Mouse (Mus musculus) neural tube, embryonic 11.5 days (tissue): ENCODE measurements around the gene Hs6st2. TPM values are rescaled to one million over a fixed set of nuclear protein-coding genes. Genes with fewer than 3 reads are reported as not detected.

Source experiments
- ATAC-seq: fragments of 200-750 bp; cut with Nextera tagmentation; 2 replicates; pipeline ENCODE4 v1.8.0; 2017; ENCODE audit warnings: moderate number of reproducible peaks, mild to moderate bottlenecking, moderate TSS enrichment, moderate library complexity; ENCODE audit not compliant: insufficient read depth, low FRiP score, low TSS enrichment
- DNase-seq: peaks from one replicate; pipeline ENCODE4 v3.0.0-alpha.2; 2015; ENCODE audit warnings: low spot score
- H3K27ac ChIP-seq: fragments of 300-500 bp; sonication (generic); 2 replicates; pipeline ENCODE4 v1.5.1; 2014; ENCODE audit warnings: low read depth, mild to moderate bottlenecking, low read length
- H3K27me3 ChIP-seq: fragments of 300-500 bp; sonication (generic); 2 replicates; pipeline ENCODE4 v1.6.1; 2014; ENCODE audit warnings: mild to moderate bottlenecking, low read length, mixed read lengths; ENCODE audit not compliant: control insufficient read depth, insufficient read depth
- H3K36me3 ChIP-seq: fragments of 300-500 bp; sonication (generic); 2 replicates; pipeline ENCODE4 v1.6.1; 2014; ENCODE audit warnings: mild to moderate bottlenecking, low read length, moderate library complexity, mixed read lengths; ENCODE audit not compliant: control insufficient read depth, insufficient read depth
- H3K4me1 ChIP-seq: fragments of 300-500 bp; sonication (generic); 2 replicates; pipeline ENCODE4 v1.6.1; 2014; ENCODE audit warnings: low read length, mixed read lengths; ENCODE audit not compliant: control insufficient read depth, insufficient read depth
- H3K4me2 ChIP-seq: fragments of 300-500 bp; sonication (generic); 2 replicates; pipeline ENCODE4 v1.6.1; 2014; ENCODE audit warnings: low read depth, mild to moderate bottlenecking, moderate library complexity
- H3K4me3 ChIP-seq: fragments of 300-500 bp; sonication (generic); 2 replicates; pipeline ENCODE4 v1.5.1; 2014; ENCODE audit warnings: low read depth, low read length
- H3K9ac ChIP-seq: fragments of 300-500 bp; sonication (generic); 2 replicates; pipeline ENCODE4 v1.6.1; 2014; ENCODE audit warnings: mild to moderate bottlenecking, low read length
- H3K9me3 ChIP-seq: fragments of 300-500 bp; sonication (generic); 2 replicates; pipeline ENCODE4 v1.6.1; 2016; ENCODE audit warnings: low read length; ENCODE audit not compliant: control insufficient read depth
- WGBS: fragments of 180-500 bp; shearing (Covaris S2); extraction: QIAGEN DNeasy Blood & Tissue Kit; methylation state at CpG from one replicate; pipeline ENCODE4 v1.1.7; 2014; 5-methylcytosine and 5-hydroxymethylcytosine counted together
- polyA plus RNA-seq: library from polyadenylated mRNA; unstranded; fragments of >200 nt; fragmentation: Nextera tagmentation; extraction: Ambion mirVana; gene quantifications from 2 replicates; pipeline ENCODE4 v1.2.1, GENCODE M21; 2014

Gene Hs6st2
- polyA plus RNA-seq, 1 experiment from 2014 or later, result 16.8 TPM

- Histone ChIP-seq H3K4me2 (no peak overlapping the region), H3K9ac (no peak overlapping the region), H3K27ac (no peak overlapping the region), H3K9me3 (no peaks in the 10 kb centered on the region), H3K36me3 (no peaks in the 10 kb centered on the region), H3K4me3 (no peak overlapping the region), H3K4me1 (no peaks in the 10 kb centered on the region), H3K27me3 (no peaks in the 10 kb centered on the region)
- no peak for ATAC-seq
- WGBS, result 77% methylated on average over 3 of the region's 3 CpGs
- no peak for DNase-seq
Measured at GRCm38 (mm10) chrX:51461413-51461812, 220.2 kb downstream of the Hs6st2 start.

- Histone ChIP-seq H3K4me2 (no peak overlapping the region), H3K27me3 (no peaks in the 10 kb centered on the region), H3K27ac (no peak overlapping the region), H3K9ac (no peak overlapping the region), H3K4me1 (no peaks in the 10 kb centered on the region), H3K36me3 (no peaks in the 10 kb centered on the region), H3K4me3 (no peak overlapping the region), H3K9me3 (no peaks in the 10 kb centered on the region)
- DNase-seq, result no peak
- no peak for ATAC-seq
- 78% methylated on average over 4 of the region's 4 CpGs for WGBS
Measured at GRCm38 (mm10) chrX:51443366-51443765, 238.3 kb downstream of the Hs6st2 start.

GRCm38 (mm10) chrX:51431706-51432105 lies 249.9 kb downstream of the Hs6st2 start:
- no peaks in the 10 kb centered on the region for H3K9me3 ChIP-seq
- no peak overlapping the region for H3K4me2 ChIP-seq
- no peak overlapping the region for H3K27ac ChIP-seq
- DNase-seq (no peak), ATAC-seq (no peak)
- 71% methylated on average over 3 of the region's 3 CpGs for WGBS
- no peak overlapping the region for H3K9ac ChIP-seq
- no peaks in the 10 kb centered on the region for H3K4me1 ChIP-seq
- no peaks in the 10 kb centered on the region; the same call in 1 of the 2 replicates for H3K27me3 ChIP-seq
- H3K36me3 ChIP-seq, result no peaks in the 10 kb centered on the region
- H3K4me3 ChIP-seq, result no peak overlapping the region

GRCm38 (mm10) chrX:51425031-51425430 lies 256.6 kb downstream of the Hs6st2 start:
- no peak for DNase-seq
- no peaks in the 10 kb centered on the region for H3K9me3 ChIP-seq
- no peak overlapping the region for H3K9ac ChIP-seq
- no peak for ATAC-seq
- no peaks in the 10 kb centered on the region for H3K36me3 ChIP-seq
- H3K27ac ChIP-seq, result no peak overlapping the region
- H3K4me3 ChIP-seq, result no peak overlapping the region
- no peak overlapping the region for H3K4me2 ChIP-seq
- no peaks in the 10 kb centered on the region for H3K4me1 ChIP-seq
- H3K27me3 ChIP-seq, result no peaks in the 10 kb centered on the region; the same call in 1 of the 2 replicates
- 71% methylated on average over 5 of the region's 5 CpGs for WGBS

GRCm38 (mm10) chrX:51410289-51410688 lies 271.4 kb downstream of the Hs6st2 start:
- H3K27ac ChIP-seq, result no peak overlapping the region
- H3K9me3 ChIP-seq, result no peaks in the 10 kb centered on the region
- H3K36me3 ChIP-seq, result no peaks in the 10 kb centered on the region
- no peaks in the 10 kb centered on the region for H3K4me1 ChIP-seq
- no peak overlapping the region for H3K4me3 ChIP-seq
- H3K27me3 ChIP-seq, result no peaks in the 10 kb centered on the region
- no peak for DNase-seq
- no peak for ATAC-seq
- WGBS, result 61% methylated on average over 2 of the region's 2 CpGs
- no peak overlapping the region for H3K9ac ChIP-seq
- no peak overlapping the region for H3K4me2 ChIP-seq

- Histone ChIP-seq H3K9ac (no peak overlapping the region), H3K4me3 (no peak overlapping the region), H3K27ac (no peak overlapping the region), H3K4me2 (no peak overlapping the region), H3K9me3 (no peaks in the 10 kb centered on the region), H3K4me1 (no peaks in the 10 kb centered on the region), H3K36me3 (no peaks in the 10 kb centered on the region), H3K27me3 (no peaks in the 10 kb centered on the region)
- DNase-seq (peak; percentile 17), ATAC-seq (no peak)
Measured at GRCm38 (mm10) chrX:51397457-51397856, 284.2 kb downstream of the Hs6st2 start.

GRCm38 (mm10) chrX:51374670-51375069 lies 307.0 kb downstream of the Hs6st2 start:
- 19% methylated on average over 5 of the region's 5 CpGs for WGBS
- no peaks in the 10 kb centered on the region for H3K27me3 ChIP-seq
- no peak overlapping the region for H3K4me3 ChIP-seq
- H3K9ac ChIP-seq, result no peak overlapping the region
- H3K36me3 ChIP-seq, result no peaks in the 10 kb centered on the region
- ATAC-seq, result no peak
- H3K27ac ChIP-seq, result no peak overlapping the region
- DNase-seq, result peak; percentile 69
- no peak overlapping the region for H3K4me2 ChIP-seq
- H3K9me3 ChIP-seq, result no peaks in the 10 kb centered on the region
- no peaks in the 10 kb centered on the region for H3K4me1 ChIP-seq

DNA sequence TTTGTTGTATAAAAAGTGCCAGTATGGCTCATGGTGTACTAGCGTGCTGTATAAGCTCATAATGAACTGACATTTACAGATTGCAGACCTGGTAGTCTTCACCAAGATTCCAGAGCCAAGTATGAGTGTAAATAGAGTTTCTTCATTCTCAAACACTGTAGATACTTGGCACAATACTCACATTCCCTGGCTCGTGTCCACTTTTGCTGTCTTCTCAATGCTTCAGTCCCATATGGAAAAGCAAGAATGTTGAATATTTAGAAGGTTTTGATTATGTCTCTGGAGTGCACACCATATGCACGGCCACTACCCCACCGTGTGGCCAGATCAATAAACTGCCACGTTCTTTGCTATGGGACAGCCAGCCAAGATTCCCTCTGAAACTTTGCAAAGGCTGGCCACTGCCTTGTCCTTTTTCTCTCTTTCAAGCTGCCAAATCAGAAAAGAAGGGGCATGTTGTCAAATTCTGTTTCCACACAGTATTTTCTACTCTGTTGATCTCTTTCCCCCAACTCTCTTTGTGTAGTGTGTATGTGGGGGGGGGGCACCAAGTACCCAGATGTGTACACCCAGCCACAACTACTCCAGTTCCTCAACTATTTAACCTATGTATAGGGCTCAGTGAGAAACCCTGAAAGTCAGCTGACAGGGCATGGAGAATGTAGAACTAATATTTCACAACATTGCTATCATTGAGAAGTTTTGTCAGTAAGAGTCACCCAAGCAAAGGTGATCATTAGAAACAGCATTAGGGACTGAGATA lies 309.0 kb downstream of the Hs6st2 start:
- Histone ChIP-seq H3K9me3 (no peaks in the 10 kb centered on the region), H3K27ac (no peak overlapping the region), H3K4me1 (no peaks in the 10 kb centered on the region), H3K9ac (no peak overlapping the region), H3K4me3 (no peak overlapping the region), H3K27me3 (no peaks in the 10 kb centered on the region), H3K36me3 (no peaks in the 10 kb centered on the region), H3K4me2 (no peak overlapping the region)
- DNase-seq (peak; percentile 31), ATAC-seq (no peak)
- 43% methylated on average over 5 of the region's 5 CpGs for WGBS

DNA sequence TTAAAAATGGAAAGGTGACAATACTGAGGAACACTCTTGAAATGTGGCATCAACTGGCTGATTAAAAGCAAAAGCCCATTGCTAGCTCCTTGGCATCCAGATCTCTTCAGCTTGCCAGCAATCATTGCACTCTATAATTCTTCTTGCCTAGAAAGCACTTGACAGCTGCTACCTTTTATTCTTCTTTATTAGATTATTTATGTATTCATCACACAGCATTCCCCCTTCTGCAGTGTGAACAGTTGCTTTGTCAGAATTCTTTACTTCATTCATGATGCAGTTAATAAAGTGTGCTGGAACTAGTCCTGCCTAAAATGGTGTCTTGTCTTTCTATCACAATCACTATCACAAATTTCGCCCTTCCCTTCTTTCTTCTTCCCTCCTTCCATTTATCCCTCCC lies 332.0 kb downstream of the Hs6st2 start:
- Histone ChIP-seq H3K27me3 (no peaks in the 10 kb centered on the region), H3K4me3 (no peak overlapping the region), H3K9me3 (no peaks in the 10 kb centered on the region), H3K36me3 (no peaks in the 10 kb centered on the region), H3K9ac (no peak overlapping the region), H3K4me2 (no peak overlapping the region), H3K27ac (no peak overlapping the region), H3K4me1 (no peaks in the 10 kb centered on the region)
- ATAC-seq (no peak), DNase-seq (no peak)
- 61% methylated on average over 1 of the region's 1 CpGs for WGBS
